Mouse (Mus musculus) frontal cortex, postnatal 10 days (tissue): ENCODE measurements at regions not wholly inside any gene's neighbourhood (a gene's known extent, or its start where the extent isn't known, plus 50 kb on each side); places are given as distances from the start of the nearest gene placed in this dataset.
A peak's percentile ranks its signal among the peaks of the same experiment; 100 is the strongest.

Experiments used
- DNase-seq, 2 experiments: peaks; one replicate each; pipeline ENCODE4 v3.0.0; 2022; ENCODE audit warnings: low spot score in 2 of 2, mixed read lengths in 1 of 2

GRCm38 (mm10) chr7:145135971-145136370 is 71.9 kb downstream of the 1810010D01Rik start:
- DNase-seq, result no peak

GRCm38 (mm10) chr7:145132506-145132905 is 75.4 kb downstream of the 1810010D01Rik start:
- no peak for DNase-seq

- DNase-seq, result no peak
These were observed 76.3 kb downstream of the 1810010D01Rik start for GRCm38 (mm10) chr7:145131438-145132159.

DNA sequence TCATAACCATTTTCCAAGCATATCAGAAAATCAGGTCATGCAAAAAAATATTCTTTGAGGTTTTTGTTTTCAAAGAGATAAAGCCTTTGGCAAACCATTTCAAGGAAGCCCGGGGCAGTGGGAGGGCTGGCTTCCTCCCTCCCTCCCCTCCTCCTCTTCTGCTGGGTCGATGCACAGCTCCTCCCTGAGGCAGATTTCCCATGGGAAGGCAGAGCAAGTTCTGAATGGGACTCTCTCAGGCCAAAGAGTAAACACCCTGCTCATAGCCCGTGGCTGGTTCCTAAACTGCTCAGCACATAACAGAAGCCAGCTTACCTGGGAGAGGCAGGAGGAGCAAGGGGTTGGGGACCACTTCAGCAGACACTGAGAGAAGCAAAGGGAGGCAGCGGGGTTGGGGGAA is 77.9 kb downstream of the 1810010D01Rik start:
- no peak for DNase-seq

DNA sequence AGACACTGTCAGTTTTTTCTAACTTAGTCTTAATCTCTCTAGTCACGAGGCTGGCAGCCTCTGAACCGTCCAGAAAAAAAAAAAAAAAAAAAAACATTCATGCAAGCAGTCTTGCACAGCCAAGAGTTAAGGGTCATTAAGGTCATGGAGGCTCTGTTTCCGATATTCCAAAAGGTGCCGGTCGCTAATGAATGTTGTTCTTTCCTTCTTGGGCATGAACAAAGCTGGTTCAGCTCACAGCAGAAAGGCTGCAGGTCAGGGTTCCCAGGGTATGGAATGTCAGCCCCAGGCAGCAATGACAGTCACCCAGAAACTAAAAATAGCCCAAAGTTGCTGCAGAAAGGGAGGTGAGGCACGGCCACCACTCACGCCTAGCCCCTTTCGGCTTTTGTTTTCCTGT is 80.3 kb downstream of the 1810010D01Rik start:
- DNase-seq, result no peak

GRCm38 (mm10) chr7:145127180-145127579 is 80.7 kb downstream of the 1810010D01Rik start:
- DNase-seq, result no peak

DNA sequence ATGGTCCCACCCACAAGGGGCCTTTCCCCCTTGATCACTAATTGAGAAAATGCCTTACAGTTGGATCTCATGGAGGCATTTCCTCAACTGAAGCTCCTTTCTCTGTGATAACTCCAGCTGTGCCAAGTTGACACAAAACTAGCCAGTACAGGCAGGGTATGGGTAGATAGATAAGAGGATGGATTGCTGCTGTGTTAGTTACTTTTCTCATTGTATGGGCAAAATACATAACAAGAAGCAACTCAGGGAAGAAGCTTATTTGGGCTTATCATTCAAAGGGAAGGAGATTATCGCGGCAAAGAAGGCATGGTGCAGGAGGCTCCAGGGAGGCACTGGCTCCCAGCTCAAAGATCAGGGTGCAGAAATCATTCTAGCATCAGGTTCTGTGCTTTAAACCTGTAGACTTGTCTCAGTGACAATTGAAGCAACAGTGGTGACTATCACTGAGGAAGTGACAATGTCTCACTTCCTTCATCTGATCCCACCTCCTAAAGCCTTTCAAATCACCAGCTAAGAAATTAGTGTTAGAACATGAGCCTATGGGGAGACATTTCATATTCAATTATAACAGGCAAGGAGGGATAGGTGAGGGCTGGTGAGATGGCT is 83.8 kb downstream of the 1810010D01Rik start:
- DNase-seq, result no peak

GRCm38 (mm10) chr7:145122471-145122870 is 85.4 kb downstream of the 1810010D01Rik start:
- no peak for DNase-seq

DNA sequence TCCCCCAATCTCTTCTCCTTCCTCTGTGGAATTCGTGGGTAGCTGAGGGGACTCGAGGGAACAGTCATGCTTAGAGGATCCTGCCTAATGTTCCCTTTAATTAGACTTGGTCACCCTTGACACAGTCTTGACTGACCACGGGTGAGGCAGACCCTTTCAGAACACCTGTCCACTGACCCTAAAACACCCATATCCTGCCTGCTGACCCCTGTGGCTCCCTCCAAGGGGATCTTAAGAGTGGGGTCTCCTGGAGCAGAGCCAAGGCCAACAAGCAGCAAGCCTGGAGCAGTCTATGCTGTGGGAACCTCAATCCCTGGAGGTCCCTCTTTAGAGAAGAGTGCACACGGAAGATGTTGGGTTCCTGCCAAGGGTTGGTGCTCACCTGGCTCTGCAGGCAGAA is 89.5 kb downstream of the 1810010D01Rik start:
- no peak for DNase-seq

GRCm38 (mm10) chr7:145114660-145115059 is 93.3 kb downstream of the 1810010D01Rik start:
- DNase-seq, result no peak

DNA sequence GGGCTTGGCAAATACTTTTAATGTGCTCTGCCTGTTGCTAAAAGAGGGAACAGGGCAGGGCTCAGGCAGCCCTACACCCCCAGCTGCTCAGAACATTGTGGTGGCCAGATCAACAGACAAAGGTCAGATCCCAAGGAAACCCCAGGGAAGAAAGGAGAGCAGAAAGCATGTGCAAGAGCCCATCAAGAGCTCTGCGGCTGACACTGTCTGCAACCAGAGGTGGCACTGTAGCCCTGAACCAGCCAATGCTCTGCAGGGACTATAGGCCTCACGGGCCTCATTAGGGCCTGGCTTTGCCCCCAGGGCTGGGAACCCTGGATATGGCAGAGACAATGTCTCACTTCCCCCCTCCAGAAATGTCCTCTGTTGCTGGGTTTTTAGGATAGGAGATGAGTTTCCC is 93.8 kb downstream of the 1810010D01Rik start:
- no peak for DNase-seq

DNA sequence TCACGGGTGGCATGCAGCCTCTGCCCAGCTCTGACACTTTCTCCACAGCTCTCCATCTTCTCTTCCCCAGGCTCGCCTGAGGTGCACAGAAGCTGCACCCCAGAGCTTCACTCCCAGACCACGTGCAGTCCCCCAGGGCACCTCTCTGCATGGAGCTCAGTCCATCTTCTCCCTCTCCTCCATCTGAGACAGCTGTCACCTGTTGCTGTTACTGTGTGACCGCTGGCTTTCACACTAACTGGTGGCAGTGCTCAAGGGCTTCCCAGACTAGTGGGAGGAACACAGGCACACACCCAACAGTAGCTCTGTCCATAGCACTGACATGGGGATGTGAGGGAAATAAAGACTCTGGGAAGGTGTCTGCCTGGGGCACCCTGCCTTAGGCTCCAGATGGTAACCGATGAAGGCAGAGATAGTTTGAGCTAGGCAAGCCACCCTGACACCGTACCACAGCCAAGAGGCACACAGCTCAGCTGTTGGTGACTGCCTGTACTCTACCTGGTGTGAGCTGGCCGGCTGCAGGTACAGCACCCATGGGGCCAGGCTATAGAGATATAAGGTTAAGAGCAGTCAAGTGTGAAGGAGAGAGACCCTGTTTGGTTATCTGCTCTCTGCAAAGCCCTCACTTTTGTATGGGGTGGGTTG is 94.9 kb downstream of the 1810010D01Rik start:
- DNase-seq, result no peak

DNA sequence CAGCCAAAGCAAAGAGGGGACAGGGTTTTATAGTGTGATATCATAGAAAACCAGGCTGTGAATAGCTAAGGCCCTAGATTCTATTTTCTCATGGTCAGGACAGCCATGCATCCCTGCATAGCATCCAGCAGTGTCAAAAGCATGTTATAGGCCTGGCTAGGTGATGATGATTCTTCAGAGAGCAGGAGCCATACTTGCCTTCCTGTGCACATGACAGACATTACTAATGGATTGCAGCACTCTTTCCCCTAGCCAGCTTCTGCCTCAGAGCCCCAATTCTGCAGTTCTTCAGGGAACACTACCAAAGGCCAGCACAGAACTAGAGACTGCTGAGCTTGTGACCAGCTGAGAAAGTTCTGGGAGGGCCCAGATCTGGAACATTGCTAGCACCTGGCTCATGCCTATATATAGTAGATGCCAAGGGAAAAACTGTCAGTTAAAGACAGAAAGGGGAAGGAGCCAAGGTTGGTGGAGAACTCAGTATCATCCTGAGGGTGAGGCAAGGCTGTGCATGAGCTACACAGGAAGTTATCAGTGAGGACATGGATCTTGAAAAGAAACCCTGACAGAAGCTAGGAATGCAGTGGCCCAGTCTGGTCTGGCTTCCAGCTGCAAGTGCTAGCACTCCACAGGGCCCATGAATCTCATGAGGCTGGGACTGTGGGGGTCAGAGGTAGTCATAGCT is 95.6 kb downstream of the 1810010D01Rik start:
- no peak for DNase-seq

- peak; percentile 72 to 80 for DNase-seq
These were observed 96.4 kb downstream of the 1810010D01Rik start for GRCm38 (mm10) chr7:145111252-145112131.

- no peak for DNase-seq
These were observed 97.2 kb downstream of the 1810010D01Rik start for GRCm38 (mm10) chr7:145110657-145111251.

GRCm38 (mm10) chr7:145110028-145110427 is 97.9 kb downstream of the 1810010D01Rik start:
- DNase-seq, result no peak

DNA sequence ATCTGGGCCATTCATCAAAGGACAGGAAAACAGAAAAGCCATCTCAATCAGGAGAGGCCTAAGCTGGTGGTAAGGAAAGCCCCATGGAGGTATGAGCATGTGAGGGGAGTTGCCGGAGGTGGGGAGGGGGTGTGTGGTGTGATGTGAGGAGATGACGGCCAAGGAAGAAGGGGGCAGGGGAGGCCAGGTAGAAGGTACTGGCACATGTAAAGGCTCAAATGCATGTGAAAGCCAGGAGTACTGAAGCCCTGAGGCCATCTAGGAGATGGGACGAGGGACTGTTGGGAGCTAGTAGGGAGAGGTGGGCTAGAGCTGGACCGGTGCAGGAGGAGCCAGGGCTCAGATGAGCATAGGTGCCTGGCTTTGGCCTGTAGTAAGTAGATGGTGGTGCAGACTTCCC is 98.4 kb downstream of the 1810010D01Rik start:
- no peak for DNase-seq

DNA sequence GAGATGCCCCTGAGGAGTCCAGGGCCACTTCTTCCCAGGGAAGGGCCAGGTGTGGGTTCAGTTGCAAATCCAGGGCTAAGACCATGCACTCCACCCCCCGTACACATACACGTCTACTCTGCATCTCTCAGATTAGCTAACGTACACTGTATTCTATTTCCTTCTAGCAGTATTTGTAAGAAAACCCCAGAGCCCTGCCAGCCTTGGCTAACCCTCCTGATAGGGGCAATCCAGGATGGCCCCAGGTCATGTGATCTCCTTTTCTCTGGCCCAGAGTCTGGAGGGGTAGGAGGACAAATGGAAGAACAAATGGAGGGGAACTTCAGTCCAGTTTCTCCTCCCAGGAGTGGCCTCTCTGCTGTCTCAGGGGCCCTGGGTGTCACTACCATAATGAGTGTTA is 98.9 kb downstream of the 1810010D01Rik start:
- no peak for DNase-seq

DNA sequence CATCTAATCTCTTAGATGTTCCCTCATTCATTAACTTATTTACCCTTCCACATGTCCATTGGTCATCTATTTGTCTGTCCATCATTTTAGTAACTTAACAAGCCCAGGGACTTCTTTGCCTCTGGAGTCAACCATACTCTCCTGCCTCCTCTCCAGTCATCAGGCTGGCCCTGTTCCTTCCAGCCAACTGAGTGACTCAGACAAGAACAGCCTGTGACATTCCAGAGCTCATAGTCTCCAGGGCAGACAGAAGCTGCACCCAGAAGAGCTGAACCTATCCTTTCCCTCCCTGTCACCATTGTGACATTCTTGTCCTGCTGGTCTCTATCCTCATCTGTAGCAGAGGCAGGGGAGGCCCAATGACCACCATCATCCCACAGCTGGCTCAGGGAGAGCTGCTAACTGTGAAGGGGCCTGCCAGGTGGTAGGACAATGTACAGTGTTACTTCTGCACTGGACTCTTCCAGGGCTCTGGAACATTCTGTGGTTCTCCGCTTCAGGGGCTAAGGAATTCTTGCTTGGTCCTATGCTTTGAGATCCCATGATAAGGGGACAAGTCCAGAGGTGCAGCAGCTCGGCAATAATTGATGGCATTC is 100.2 kb downstream of the 1810010D01Rik start:
- no peak for DNase-seq

GRCm38 (mm10) chr7:145106494-145106849 is 101.4 kb downstream of the 1810010D01Rik start:
- no peak for DNase-seq
